ENCODE assay signal across 31 mouse cellular contexts in the genomic region with DNA sequence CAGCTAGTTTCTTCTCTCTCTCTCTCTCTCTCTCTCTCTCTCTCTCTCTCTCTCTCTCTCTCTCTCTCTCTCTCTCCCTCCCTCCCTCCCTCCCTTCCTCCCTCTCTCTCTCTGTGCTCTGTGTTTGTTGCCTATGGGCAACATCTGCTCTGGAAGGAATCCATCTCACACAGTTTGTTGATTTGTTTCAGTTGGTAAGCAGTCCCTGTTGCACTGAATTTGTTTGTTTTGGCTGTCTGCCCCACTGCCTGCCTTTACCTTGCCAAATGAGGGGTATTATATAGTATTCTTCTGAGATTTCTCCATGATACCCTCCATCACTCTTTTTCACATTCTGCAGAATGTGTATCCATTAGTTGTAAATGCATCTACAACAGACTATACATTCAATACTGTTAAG.
DNase-seq lines count a peak whose midpoint lies in the region; ATAC-seq and TF ChIP-seq lines count a peak whose summit lies in the region.
"Had no signal": no experiment of that assay in that cellular context is flagged by ENCODE, and none has a peak within 500 bp of the region (broad histone marks: within the 10 kb centered on the region; RNA-seq: fewer than 3 reads in every experiment).

No protein-coding gene starts in this region.

- H3K4me1 ChIP-seq in forebrain, embryonic 14.5 days (ENCODE audit: control insufficient read depth, insufficient read depth, low read length), result no peaks in the 10 kb centered on the region
- no peaks in the 10 kb centered on the region for H3K4me1 ChIP-seq in forebrain, postnatal 0 days (ENCODE audit: insufficient read depth)
- no peaks in the 10 kb centered on the region for H3K4me1 ChIP-seq in liver, adult 2 months (ENCODE audit: control insufficient read depth, insufficient read depth, low read length)
- no peaks in the 10 kb centered on the region for H3K4me1 ChIP-seq in liver, embryonic 11.5 days (replicated peaks; ENCODE audit: control insufficient read depth, insufficient read depth, low read length)
- H3K4me1 ChIP-seq in kidney, embryonic 16.5 days (ENCODE audit: insufficient read depth, low read length), result no peaks in the 10 kb centered on the region
- H3K4me1 ChIP-seq: forebrain, embryonic 15.5 days; heart, embryonic 12.5 days; megakaryocyte, embryonic 14.5 days; midbrain, embryonic 12.5 days; neural tube, embryonic 12.5 days had no signal

- H3K9me3 ChIP-seq in forebrain, embryonic 14.5 days (replicated peaks; ENCODE audit: control insufficient read depth, low read length), result 0 out of 2 replicates have a peak, but pooled peaks cover 2% of the 10 kb centered on the region
- H3K9me3 ChIP-seq in forebrain, postnatal 0 days (ENCODE audit: low read length), result no peaks in the 10 kb centered on the region
- no peaks in the 10 kb centered on the region for H3K9me3 ChIP-seq in liver, embryonic 11.5 days (ENCODE audit: control insufficient read depth, low read length)
- no peaks in the 10 kb centered on the region for H3K9me3 ChIP-seq in kidney, embryonic 16.5 days (ENCODE audit: low read length)
- H3K9me3 ChIP-seq: forebrain, embryonic 15.5 days; heart, embryonic 12.5 days; midbrain, embryonic 12.5 days; neural tube, embryonic 12.5 days had no signal

- no peaks in the 10 kb centered on the region for H3K79me2 ChIP-seq in liver, adult 2 months (ENCODE audit: control insufficient read depth, insufficient read depth, low read length)

- no peak overlapping the region for H3K4me3 ChIP-seq in forebrain, embryonic 14.5 days (ENCODE audit: low read depth, low read length)
- no peak overlapping the region for H3K4me3 ChIP-seq in forebrain, postnatal 0 days (ENCODE audit: low read depth, low read length)
- no peak overlapping the region for H3K4me3 ChIP-seq in liver, adult 2 months (ENCODE audit: insufficient read depth, low read depth, low read length)
- H3K4me3 ChIP-seq in liver, embryonic 11.5 days (ENCODE audit: low read depth, low read length), result no peak overlapping the region
- no peak overlapping the region for H3K4me3 ChIP-seq in kidney, embryonic 16.5 days (ENCODE audit: low read length)
- H3K4me3 ChIP-seq: forebrain, embryonic 15.5 days; gastrocnemius, adult 2 months; heart, adult 2 months; heart, embryonic 12.5 days; megakaryocyte, embryonic 14.5 days; midbrain, embryonic 12.5 days; neural tube, embryonic 12.5 days had no signal

- no peak overlapping the region for H3K27ac ChIP-seq in forebrain, embryonic 14.5 days (ENCODE audit: low read depth, low read length)
- no peak overlapping the region for H3K27ac ChIP-seq in forebrain, postnatal 0 days (ENCODE audit: low read depth, low read length)
- no peak overlapping the region for H3K27ac ChIP-seq in liver, adult 2 months (replicated peaks; ENCODE audit: insufficient read depth, low read depth, low read length)
- no peak overlapping the region for H3K27ac ChIP-seq in liver, embryonic 11.5 days (ENCODE audit: low read depth, low read length)
- H3K27ac ChIP-seq in kidney, embryonic 16.5 days (ENCODE audit: low read length), result no peak overlapping the region
- H3K27ac ChIP-seq: forebrain, embryonic 15.5 days; gastrocnemius, adult 2 months; heart, adult 2 months; kidney, postnatal 0 days; midbrain, embryonic 12.5 days; neural tube, embryonic 12.5 days had no signal

- no peaks in the 10 kb centered on the region for H3K36me3 ChIP-seq in forebrain, embryonic 14.5 days (ENCODE audit: control insufficient read depth, insufficient read depth, low read length)
- H3K36me3 ChIP-seq in forebrain, postnatal 0 days (ENCODE audit: insufficient read depth), result no peaks in the 10 kb centered on the region
- no peaks in the 10 kb centered on the region for H3K36me3 ChIP-seq in liver, adult 2 months (ENCODE audit: control insufficient read depth, insufficient read depth, low read length)
- H3K36me3 ChIP-seq in liver, embryonic 11.5 days (ENCODE audit: control insufficient read depth, insufficient read depth, low read length), result no peaks in the 10 kb centered on the region
- no peaks in the 10 kb centered on the region for H3K36me3 ChIP-seq in kidney, embryonic 16.5 days (ENCODE audit: insufficient read depth, low read length)
- H3K36me3 ChIP-seq: forebrain, embryonic 15.5 days; heart, embryonic 12.5 days; midbrain, embryonic 12.5 days; neural tube, embryonic 12.5 days had no signal

- no peak overlapping the region for H3K9ac ChIP-seq in forebrain, embryonic 14.5 days (ENCODE audit: low read length)
- no peak overlapping the region for H3K9ac ChIP-seq in forebrain, postnatal 0 days
- no peak overlapping the region for H3K9ac ChIP-seq in liver, adult 2 months (ENCODE audit: low read depth, low read length)
- H3K9ac ChIP-seq in liver, embryonic 11.5 days (ENCODE audit: low read depth, low read length), result no peak overlapping the region
- no peak overlapping the region for H3K9ac ChIP-seq in kidney, embryonic 16.5 days (replicated peaks; ENCODE audit: low read length)
- H3K9ac ChIP-seq: forebrain, embryonic 15.5 days; heart, embryonic 12.5 days; midbrain, embryonic 12.5 days; neural tube, embryonic 12.5 days had no signal

- no peak for TF ChIP-seq POLR2A in liver, adult 2 months (IDR thresholded peaks at IDR 0.05; ENCODE audit: extremely low read depth, insufficient read depth, low read length)
- no peak for TF ChIP-seq POLR2A in brain, embryonic 14.5 days (IDR thresholded peaks at IDR 0.05; ENCODE audit: borderline replicate concordance, extremely low read depth, insufficient read depth, insufficient read length, poor library complexity, severe bottlenecking)

- H3K27me3 ChIP-seq in forebrain, embryonic 14.5 days (replicated peaks; ENCODE audit: control insufficient read depth, insufficient read depth, low read length), result no peaks in the 10 kb centered on the region
- no peaks in the 10 kb centered on the region for H3K27me3 ChIP-seq in forebrain, postnatal 0 days (ENCODE audit: insufficient read depth, low read length)
- H3K27me3 ChIP-seq in liver, adult 2 months (ENCODE audit: control insufficient read depth, insufficient read depth, low read length), result no peaks in the 10 kb centered on the region
- no peaks in the 10 kb centered on the region for H3K27me3 ChIP-seq in liver, embryonic 11.5 days (replicated peaks; ENCODE audit: control insufficient read depth, insufficient read depth, low read length)
- no peaks in the 10 kb centered on the region for H3K27me3 ChIP-seq in kidney, embryonic 16.5 days (ENCODE audit: insufficient read depth, low read length)
- H3K27me3 ChIP-seq: forebrain, embryonic 15.5 days; heart, embryonic 12.5 days; megakaryocyte, embryonic 14.5 days; midbrain, embryonic 12.5 days; neural tube, embryonic 12.5 days had no signal

- no peak overlapping the region for H3K4me2 ChIP-seq in forebrain, embryonic 14.5 days (ENCODE audit: low read length)
- H3K4me2 ChIP-seq in forebrain, postnatal 0 days (ENCODE audit: low read depth), result no peak overlapping the region
- H3K4me2 ChIP-seq in liver, embryonic 11.5 days, result no peak overlapping the region
- no peak overlapping the region for H3K4me2 ChIP-seq in kidney, embryonic 16.5 days (replicated peaks; ENCODE audit: low read depth, low read length)
- H3K4me2 ChIP-seq: forebrain, embryonic 15.5 days; heart, embryonic 12.5 days; midbrain, embryonic 12.5 days; neural tube, embryonic 12.5 days had no signal

- no peak for ATAC-seq in forebrain, embryonic 14.5 days
- ATAC-seq in forebrain, postnatal 0 days, result no peak
- ATAC-seq in liver, embryonic 11.5 days (replicated peaks; ENCODE audit: low FRiP score), result no peak
- ATAC-seq in kidney, embryonic 16.5 days (ENCODE audit: low FRiP score, low TSS enrichment), result no peak
- ATAC-seq: activated CD4-positive, CD25-positive, alpha-beta regulatory T cell, adult 4 months; CD4-positive, CD25-positive, alpha-beta regulatory T cell, adult 4 months; forebrain, embryonic 15.5 days had no signal

- no peak for TF ChIP-seq CTCF in forebrain, postnatal 0 days (IDR thresholded peaks at IDR 0.05; ENCODE audit: low read depth)
- TF ChIP-seq CTCF in liver, adult 2 months (IDR thresholded peaks at IDR 0.05; ENCODE audit: low read depth, low read length), result no peak
- no peak for TF ChIP-seq CTCF in brain, embryonic 14.5 days (IDR thresholded peaks at IDR 0.05; ENCODE audit: borderline replicate concordance, extremely low read depth, insufficient read depth, insufficient read length)

- peak; percentile 3 for DNase-seq in forebrain, embryonic 14.5 days (ENCODE audit: low spot score)
- no peak for DNase-seq in forebrain, postnatal 0 days
- peak; percentile 45 for DNase-seq in liver, adult 2 months (ENCODE audit: extremely low read depth, low read depth, low spot score)
- DNase-seq in liver, embryonic 11.5 days (ENCODE audit: low spot score), result no peak
- DNase-seq in 3T3-L1 (ENCODE audit: low read depth, low spot score), result peak; percentile 59
- peak; percentile 51 for DNase-seq in brain, embryonic 14.5 days (ENCODE audit: low read depth)
- DNase-seq in adrenal gland, adult 8-10 months, result no peak
- DNase-seq: adrenal gland, postnatal 10 days; cerebellum, adult 11 months; cerebellum, adult 9-11 months; gastrocnemius, adult 2 months; heart, adult 2 months; heart, postnatal 4 days; kidney, adult 18-20 months; kidney, postnatal 4 days; layer of hippocampus, postnatal 36 days; left cerebral cortex, postnatal 4 days; liver; lung, postnatal 4 days; retina, postnatal 1 day; right cerebral cortex, postnatal 14 days; thymus, postnatal 4 days had no signal

Comparison
In these comparisons a context has a peak if more than half of its experiments do, and no peak if none do; other contexts are left out.
1. DNase-seq: peak in forebrain, embryonic 14.5 days (single experiment), liver, adult 2 months (single experiment), 3T3-L1 (single experiment) and brain, embryonic 14.5 days (single experiment); none in forebrain, postnatal 0 days (single experiment), liver, embryonic 11.5 days (single experiment) and adrenal gland, adult 8-10 months (single experiment).